Mouse (Mus musculus): Measurements from ENCODE around the gene Fam192a.

Gene Fam192a

GRCm38 (mm10) chr8:94571896-94572295 is 29.9 kb downstream of the Fam192a start:
- no peak for DNase-seq (ENCODE audit: low read depth, low spot score)

- no peak for DNase-seq (ENCODE audit: low read depth, low spot score)
Measured at GRCm38 (mm10) chr8:94569419-94569818, 32.4 kb downstream of the Fam192a start.

GRCm38 (mm10) chr8:94568098-94568497 is 33.7 kb downstream of the Fam192a start:
- DNase-seq (ENCODE audit: low read depth, low spot score), result no peak

GRCm38 (mm10) chr8:94567159-94567849 is 34.5 kb downstream of the Fam192a start:
- no peak for DNase-seq (ENCODE audit: low read depth, low spot score)

- no peak for DNase-seq (ENCODE audit: low read depth, low spot score)
Measured at GRCm38 (mm10) chr8:94566446-94567158, 35.2 kb downstream of the Fam192a start.

- DNase-seq (ENCODE audit: low read depth, low spot score), result no peak
Measured at GRCm38 (mm10) chr8:94566033-94566432, 35.8 kb downstream of the Fam192a start.

GRCm38 (mm10) chr8:94564421-94564820 is 37.4 kb downstream of the Fam192a start:
- no peak for DNase-seq (ENCODE audit: low read depth, low spot score)

GRCm38 (mm10) chr8:94561256-94561655 is 40.5 kb downstream of the Fam192a start:
- no peak for DNase-seq (ENCODE audit: low read depth, low spot score)

GRCm38 (mm10) chr8:94557281-94557680 is 44.5 kb downstream of the Fam192a start:
- DNase-seq (ENCODE audit: low read depth, low spot score), result no peak

- DNase-seq (ENCODE audit: low read depth, low spot score), result no peak
Measured at GRCm38 (mm10) chr8:94552696-94553095, 49.1 kb downstream of the Fam192a start.

GRCm38 (mm10) chr8:94551471-94552422 is 50.0 kb downstream of the Fam192a start:
- no peak for DNase-seq (ENCODE audit: low read depth, low spot score)

GRCm38 (mm10) chr8:94549998-94550397 is 51.8 kb downstream of the Fam192a start:
- no peak for DNase-seq (ENCODE audit: low read depth, low spot score)

GRCm38 (mm10) chr8:94549482-94549881 is 52.3 kb downstream of the Fam192a start:
- DNase-seq (ENCODE audit: low read depth, low spot score), result no peak

GRCm38 (mm10) chr8:94549041-94549440 is 52.8 kb downstream of the Fam192a start:
- no peak for DNase-seq (ENCODE audit: low read depth, low spot score)

- DNase-seq (ENCODE audit: low read depth, low spot score), result no peak
Measured at GRCm38 (mm10) chr8:94543981-94544380, 57.8 kb downstream of the Fam192a start.

- DNase-seq (ENCODE audit: low read depth, low spot score), result no peak
Measured at GRCm38 (mm10) chr8:94540889-94541795, 60.7 kb downstream of the Fam192a start.

- no peak for DNase-seq (ENCODE audit: low read depth, low spot score)
Measured at GRCm38 (mm10) chr8:94540025-94540424, 61.8 kb downstream of the Fam192a start.

- DNase-seq (ENCODE audit: low read depth, low spot score), result no peak
Measured at GRCm38 (mm10) chr8:94537456-94537855, 64.3 kb downstream of the Fam192a start.

GRCm38 (mm10) chr8:94535631-94536030 is 66.2 kb downstream of the Fam192a start:
- DNase-seq (ENCODE audit: low read depth, low spot score), result no peak

- no peak for DNase-seq (ENCODE audit: low read depth, low spot score)
Measured at GRCm38 (mm10) chr8:94534612-94535011, 67.2 kb downstream of the Fam192a start.

Measured in retina, adult 2 months (tissue).